Mouse (Mus musculus) stomach, embryonic 14.5 days (tissue): ENCODE measurements at regions not wholly inside any gene's neighbourhood (a gene's known extent, or its start where the extent isn't known, plus 50 kb on each side); places are given as distances from the start of the nearest gene placed in this dataset.

Experiments
- ATAC-seq: fragments of 200-750 bp; cut with Nextera tagmentation; 2 replicates; pipeline ENCODE4 v1.8.0; 2017; ENCODE audit warnings: low read depth, moderate TSS enrichment; ENCODE audit not compliant: insufficient number of reproducible peaks, insufficient read depth, low FRiP score
- H3K27ac ChIP-seq: fragments of 300-500 bp; sonication (generic); 2 replicates; pipeline ENCODE4 v1.5.1; 2014; ENCODE audit warnings: mild to moderate bottlenecking, low read length, moderate library complexity, mixed read lengths
- H3K27me3 ChIP-seq: fragments of 300-500 bp; sonication (generic); 2 replicates; pipeline ENCODE4 v1.6.1; 2014; ENCODE audit warnings: low read length, control low read depth, mixed read lengths; ENCODE audit not compliant: control insufficient read depth, insufficient read depth
- H3K36me3 ChIP-seq: fragments of 300-500 bp; sonication (generic); 2 replicates; pipeline ENCODE4 v1.6.1; 2014; ENCODE audit warnings: mild to moderate bottlenecking, control low read depth, low read length, moderate library complexity, mixed read lengths; ENCODE audit not compliant: control insufficient read depth, insufficient read depth
- H3K4me1 ChIP-seq: fragments of 300-500 bp; sonication (generic); 2 replicates; pipeline ENCODE4 v1.6.1; 2014; ENCODE audit warnings: low read length, control low read depth, mixed read lengths; ENCODE audit not compliant: control insufficient read depth, insufficient read depth
- H3K4me2 ChIP-seq: fragments of 300-500 bp; sonication (generic); replicated peaks from 2 replicates; pipeline ENCODE4 v1.6.1; 2014; ENCODE audit warnings: low read depth, low read length, control low read depth
- H3K4me3 ChIP-seq: fragments of 300-500 bp; sonication (generic); 2 replicates; pipeline ENCODE4 v1.5.1; 2014; ENCODE audit warnings: low read depth, low read length, control low read depth
- H3K9ac ChIP-seq: fragments of 300-500 bp; sonication (generic); replicated peaks from 2 replicates; pipeline ENCODE4 v1.6.1; 2014; ENCODE audit warnings: low read depth, mild to moderate bottlenecking, control low read depth, low read length, moderate library complexity, mixed read lengths
- H3K9me3 ChIP-seq: fragments of 300-500 bp; sonication (generic); 2 replicates; pipeline ENCODE4 v1.6.1; 2016; ENCODE audit warnings: low read depth, low read length, control low read depth; ENCODE audit not compliant: control insufficient read depth
- WGBS: fragments of 180-500 bp; shearing (Covaris S2); extraction: QIAGEN DNeasy Blood & Tissue Kit; methylation state at CpG from one replicate; pipeline ENCODE4 v1.1.7; 2014; 5-methylcytosine and 5-hydroxymethylcytosine counted together

- H3K36me3 ChIP-seq, result no peaks in the 10 kb centered on the region
- H3K4me3 ChIP-seq, result no peak overlapping the region
- no peak overlapping the region for H3K9ac ChIP-seq
- H3K4me1 ChIP-seq, result peaks cover 15% of the 10 kb centered on the region
- 89% methylated on average over 4 of the region's 4 CpGs for WGBS
- H3K27me3 ChIP-seq, result no peaks in the 10 kb centered on the region
- no peaks in the 10 kb centered on the region for H3K9me3 ChIP-seq
- no peak overlapping the region for H3K27ac ChIP-seq
- ATAC-seq, result no peak
- H3K4me2 ChIP-seq, result no peak overlapping the region
These were observed 87.3 kb upstream of the Gas1 start for GRCm38 (mm10) chr13:60264504-60264903.

DNA sequence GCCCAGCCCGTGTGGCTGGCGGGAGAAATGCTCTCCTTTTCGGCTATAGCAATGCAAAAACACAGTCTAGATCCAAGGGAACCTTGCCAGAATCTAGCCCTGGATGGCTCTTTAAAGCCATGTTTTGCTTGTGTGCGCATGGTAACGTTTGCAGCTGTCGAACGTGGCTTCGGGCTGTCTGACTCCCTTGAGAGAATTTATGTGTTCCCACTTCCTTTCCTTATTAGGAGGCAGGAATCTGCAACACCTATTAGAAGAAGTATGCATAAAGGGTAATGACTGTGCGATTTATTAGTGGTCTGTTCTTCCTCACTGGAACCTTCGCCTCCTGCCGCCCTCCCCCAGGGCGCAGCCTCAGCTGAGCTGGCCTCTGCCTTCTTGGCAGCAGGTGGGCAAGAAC is 90.4 kb upstream of the Gas1 start:
- no peak overlapping the region for H3K9ac ChIP-seq
- no peaks in the 10 kb centered on the region for H3K36me3 ChIP-seq
- no peaks in the 10 kb centered on the region for H3K27me3 ChIP-seq
- WGBS, result 12% methylated on average over 12 of the region's 12 CpGs
- no peak overlapping the region; the same call in 1 of the 2 replicates for H3K4me2 ChIP-seq
- H3K4me3 ChIP-seq, result no peak overlapping the region
- peak overlapping the region; percentile 52 for H3K27ac ChIP-seq
- ATAC-seq, result peak; percentile 81; the same call in 1 of the 2 replicates
- H3K9me3 ChIP-seq, result no peaks in the 10 kb centered on the region
- peaks cover 15% of the 10 kb centered on the region for H3K4me1 ChIP-seq

- Histone ChIP-seq H3K4me2 (no peak overlapping the region), H3K27ac (peak overlapping the region; percentile 52), H3K9ac (no peak overlapping the region), H3K27me3 (no peaks in the 10 kb centered on the region), H3K4me1 (peaks cover 15% of the 10 kb centered on the region), H3K9me3 (no peaks in the 10 kb centered on the region), H3K36me3 (no peaks in the 10 kb centered on the region), H3K4me3 (no peak overlapping the region)
- WGBS, result 75% methylated on average over 11 of the region's 11 CpGs
- ATAC-seq, result no peak
These were observed 91.1 kb upstream of the Gas1 start for GRCm38 (mm10) chr13:60268256-60268655.

- no peak overlapping the region for H3K27ac ChIP-seq
- H3K4me1 ChIP-seq, result peaks cover 15% of the 10 kb centered on the region
- 0 out of 2 replicates have a peak, but pooled peaks cover 4% of the 10 kb centered on the region for H3K9me3 ChIP-seq
- ATAC-seq, result no peak
- no peak overlapping the region for H3K4me3 ChIP-seq
- WGBS, result 65% methylated on average over 9 of the region's 9 CpGs
- H3K4me2 ChIP-seq, result no peak overlapping the region
- H3K27me3 ChIP-seq, result no peaks in the 10 kb centered on the region
- H3K36me3 ChIP-seq, result no peaks in the 10 kb centered on the region
- no peak overlapping the region for H3K9ac ChIP-seq
These were observed 92.3 kb upstream of the Gas1 start for GRCm38 (mm10) chr13:60269406-60269841.

DNA sequence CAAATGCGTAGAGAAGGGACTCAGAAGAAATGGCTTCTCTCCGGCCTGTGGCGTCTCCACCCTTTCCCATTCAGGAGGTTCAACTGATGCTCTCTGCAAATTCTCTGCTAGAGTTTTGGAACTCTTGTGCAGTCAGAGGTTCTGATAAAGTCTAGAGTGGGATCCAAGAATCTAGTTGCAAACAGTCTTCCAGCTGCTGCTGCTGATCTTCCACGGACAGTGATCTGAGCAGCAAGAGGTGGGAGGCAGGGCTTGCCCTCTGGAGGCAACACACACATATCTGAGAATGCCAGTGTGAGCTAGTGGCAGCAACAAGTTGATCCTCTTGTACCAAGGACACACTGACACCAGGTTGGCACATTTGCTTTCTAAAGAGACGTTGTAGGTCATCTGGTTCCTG is 93.4 kb upstream of the Gas1 start:
- Histone ChIP-seq H3K4me1 (peaks cover 15% of the 10 kb centered on the region), H3K9ac (no peak overlapping the region), H3K4me3 (no peak overlapping the region), H3K27me3 (no peaks in the 10 kb centered on the region), H3K36me3 (no peaks in the 10 kb centered on the region), H3K4me2 (no peak overlapping the region), H3K9me3 (peaks cover 8% of the 10 kb centered on the region; the same call in 1 of the 2 replicates), H3K27ac (no peak overlapping the region)
- ATAC-seq, result no peak
- 91% methylated on average over 5 of the region's 5 CpGs for WGBS

DNA sequence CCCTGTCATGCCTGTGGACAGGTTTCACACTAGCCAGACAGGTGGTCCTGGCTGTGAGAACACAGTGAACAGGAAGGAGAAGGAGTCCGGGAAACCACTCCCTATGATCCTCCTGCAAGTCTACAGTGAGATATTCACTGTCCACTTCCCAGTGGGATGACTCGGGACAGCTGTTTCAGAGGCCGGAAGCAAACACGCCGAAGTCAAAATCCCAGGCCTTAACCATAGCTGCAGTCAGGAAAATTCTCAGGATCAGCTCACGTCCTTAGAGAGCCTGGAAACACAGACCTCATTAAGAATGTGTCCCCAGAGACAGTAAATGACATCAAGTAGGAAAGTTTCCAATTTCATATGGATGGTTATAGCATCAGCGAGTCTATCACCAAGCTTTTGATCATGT is 96.2 kb upstream of the Gas1 start:
- WGBS, result 86% methylated on average over 7 of the region's 7 CpGs
- Histone ChIP-seq H3K4me2 (no peak overlapping the region), H3K9ac (no peak overlapping the region), H3K4me3 (no peak overlapping the region), H3K36me3 (no peaks in the 10 kb centered on the region), H3K27me3 (no peaks in the 10 kb centered on the region), H3K27ac (no peak overlapping the region), H3K9me3 (peaks cover 8% of the 10 kb centered on the region; the same call in 1 of the 2 replicates), H3K4me1 (0 out of 2 replicates have a peak, but pooled peaks cover 3% of the 10 kb centered on the region)
- ATAC-seq, result no peak

- no peaks in the 10 kb centered on the region for H3K9me3 ChIP-seq
- H3K27me3 ChIP-seq, result no peaks in the 10 kb centered on the region
- no peak for ATAC-seq
- no peaks in the 10 kb centered on the region for H3K36me3 ChIP-seq
- 53% methylated on average over 7 of the region's 7 CpGs for WGBS
- no peak overlapping the region for H3K9ac ChIP-seq
- H3K27ac ChIP-seq, result peak overlapping the region; percentile 3; the same call in 1 of the 2 replicates
- no peak overlapping the region for H3K4me3 ChIP-seq
- H3K4me1 ChIP-seq, result peaks cover 10% of the 10 kb centered on the region
- no peak overlapping the region for H3K4me2 ChIP-seq
These were observed 105.5 kb upstream of the Gas1 start for GRCm38 (mm10) chr13:60282543-60283251.

GRCm38 (mm10) chr13:60286525-60287224 is 109.5 kb upstream of the Gas1 start:
- Histone ChIP-seq H3K36me3 (no peaks in the 10 kb centered on the region), H3K27me3 (no peaks in the 10 kb centered on the region), H3K4me1 (peaks cover 16% of the 10 kb centered on the region), H3K27ac (peak overlapping the region; percentile 45; the same call in 1 of the 2 replicates), H3K9ac (no peak overlapping the region), H3K9me3 (no peaks in the 10 kb centered on the region), H3K4me2 (no peak overlapping the region), H3K4me3 (no peak overlapping the region)
- no peak for ATAC-seq
- 21% methylated on average over 11 of the region's 11 CpGs for WGBS
